Mouse (Mus musculus) erythroblast, embryonic 14.5 days (primary cell): ENCODE data around the gene Tbl1xr1.

Experiments
- GATA1 ChIP-seq: IDR thresholded peaks from 2 replicates; pipeline ENCODE4 v1.6.1; 2012; ENCODE audit warnings: low read length, inconsistent platforms, mixed read lengths
- TAL1 ChIP-seq: IDR thresholded peaks from 3 replicates; pipeline ENCODE4 v1.6.1; 2012; ENCODE audit warnings: low read length, inconsistent platforms, mixed read lengths

DNA sequence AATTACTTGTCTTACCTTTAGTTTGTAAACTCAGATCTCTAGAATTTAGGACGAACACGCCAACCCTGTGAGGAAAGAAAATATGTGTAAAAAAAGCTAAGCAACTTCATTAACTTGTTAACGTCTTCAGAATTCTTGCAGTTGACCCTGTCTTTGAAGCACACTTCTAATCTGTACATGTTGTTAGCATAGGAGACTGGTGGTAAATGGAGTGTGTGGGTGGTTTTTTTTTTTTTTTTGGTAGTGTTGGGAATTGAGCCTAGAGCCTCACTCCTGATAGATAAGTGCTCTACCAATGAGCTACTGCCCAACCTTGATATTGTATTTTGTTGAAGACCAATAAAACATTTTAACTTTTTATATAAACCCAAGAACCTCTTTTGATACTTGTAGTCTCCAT lies 2.1 kb downstream of the Tbl1xr1 start:
- TF ChIP-seq GATA1 = no peak
- TF ChIP-seq TAL1 = no peak
